ENCODE assay signal across 8 mouse cellular contexts in the genomic region with DNA sequence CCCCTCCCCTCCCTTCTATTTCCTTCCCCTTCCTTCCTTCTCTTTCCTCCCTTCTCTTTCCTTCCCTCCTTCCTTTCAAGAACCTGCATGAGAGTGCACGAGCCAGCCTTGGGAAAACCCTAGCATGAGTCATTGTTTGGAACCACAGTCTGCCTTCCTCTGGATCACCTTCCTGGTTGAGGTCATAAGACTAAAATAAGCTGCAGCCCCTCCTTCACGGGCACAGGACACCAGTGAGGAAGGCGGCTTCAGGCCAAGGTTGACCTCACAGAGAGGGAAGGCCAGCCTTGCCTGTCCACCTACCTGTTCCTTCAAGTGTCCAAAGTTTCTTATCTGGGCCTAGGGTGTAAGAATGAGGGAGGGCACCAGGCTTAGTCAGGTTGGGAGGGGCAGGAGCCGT. TPM values are rescaled to one million over a fixed set of nuclear protein-coding genes. Genes with fewer than 3 reads are reported as not detected.
DNase-seq lines count a peak whose midpoint lies in the region; ATAC-seq and TF ChIP-seq lines count a peak whose summit lies in the region.

No protein-coding gene starts in this region.

- TF ChIP-seq CTCF in G1E (IDR thresholded peaks at IDR 0.05; ENCODE audit: low read depth, low read length) = no peak

- peak overlapping the region; percentile 93 for H3K27ac ChIP-seq in heart, embryonic 12.5 days (ENCODE audit: poor library complexity, severe bottlenecking)
- H3K27ac ChIP-seq in hindbrain, embryonic 13.5 days = no peak overlapping the region

- 7% methylated on average over 4 of the region's 4 CpGs for WGBS in heart, embryonic 12.5 days
- 11% methylated on average over 4 of the region's 4 CpGs for WGBS in large intestine, adult 2 months
- WGBS in hindbrain, embryonic 13.5 days = 65% methylated on average over 4 of the region's 4 CpGs

- no peak for DNase-seq in G1E (ENCODE audit: low spot score)
- peak; percentile 59 to 67 for DNase-seq in cerebellum, adult 18-20 months
- peak; percentile 56 for DNase-seq in large intestine, adult 2 months (ENCODE audit: low read depth, low spot score)
- DNase-seq in ovary, postnatal 14 days (ENCODE audit: low spot score) = peak; percentile 51
- no peak for DNase-seq in right cerebral cortex, postnatal 4 days
- DNase-seq in neural tube, embryonic 10.5 days (ENCODE audit: extremely low spot score, low spot score) = no peak

- H3K4me3 ChIP-seq in G1E (ENCODE audit: low read depth, low read length) = peak overlapping the region; percentile 35; the same call in 1 of the 2 replicates
- H3K4me3 ChIP-seq in heart, embryonic 12.5 days = no peak overlapping the region
- no peak overlapping the region for H3K4me3 ChIP-seq in hindbrain, embryonic 13.5 days

- H3K4me1 ChIP-seq in G1E (ENCODE audit: insufficient read depth, low read depth, low read length) = peaks cover 16% of the 10 kb centered on the region
- H3K4me1 ChIP-seq in heart, embryonic 12.5 days (replicated peaks) = peaks cover 48% of the 10 kb centered on the region
- no peaks in the 10 kb centered on the region for H3K4me1 ChIP-seq in hindbrain, embryonic 13.5 days (replicated peaks)

- H3K27me3 ChIP-seq in G1E (ENCODE audit: insufficient read depth, low read length) = no peaks in the 10 kb centered on the region
- no peaks in the 10 kb centered on the region for H3K27me3 ChIP-seq in heart, embryonic 12.5 days (replicated peaks)
- H3K27me3 ChIP-seq in hindbrain, embryonic 13.5 days = no peaks in the 10 kb centered on the region

- ATAC-seq in G1E (ENCODE audit: extremely low read depth, insufficient number of reproducible peaks, low FRiP score, poor library complexity, severe bottlenecking) = no peak
- peak; percentile 84 for ATAC-seq in heart, embryonic 12.5 days (ENCODE audit: insufficient number of reproducible peaks, low FRiP score)
- ATAC-seq in hindbrain, embryonic 13.5 days (ENCODE audit: low FRiP score) = no peak

- H3K36me3 ChIP-seq in G1E (replicated peaks) = peaks cover 57% of the 10 kb centered on the region
- H3K36me3 ChIP-seq in heart, embryonic 12.5 days = peaks cover 25% of the 10 kb centered on the region
- H3K36me3 ChIP-seq in hindbrain, embryonic 13.5 days = no peaks in the 10 kb centered on the region

- H3K9ac ChIP-seq in heart, embryonic 12.5 days = peak overlapping the region; percentile 57
- no peak overlapping the region for H3K9ac ChIP-seq in hindbrain, embryonic 13.5 days

- peak overlapping the region; percentile 53 for H3K4me2 ChIP-seq in heart, embryonic 12.5 days
- H3K4me2 ChIP-seq in hindbrain, embryonic 13.5 days = no peak overlapping the region

- H3K9me3 ChIP-seq in G1E (replicated peaks) = no peaks in the 10 kb centered on the region
- H3K9me3 ChIP-seq in heart, embryonic 12.5 days (replicated peaks) = no peaks in the 10 kb centered on the region
- no peaks in the 10 kb centered on the region for H3K9me3 ChIP-seq in hindbrain, embryonic 13.5 days

RNA-seq across cellular contexts. Expression of a gene that starts 36.6 kb away (rescaled TPM):
- total RNA-seq in G1E (2014; fragmentation: Nextera tagmentation) (19.6 and 30.3 TPM in 2 replicates), G1E (2017) (19.0 and 23.7 TPM in 2 replicates)
- polyA plus RNA-seq in G1E (2012) = 2.0 and 2.9 TPM in 2 replicates
- 42.2 and 43.7 TPM in 2 replicates for polyA plus RNA-seq in heart, embryonic 12.5 days (2016; fragmentation: Nextera tagmentation; extraction: Ambion mirVana)
- polyA plus RNA-seq in large intestine, adult 2 months (2012; rRNA removed) = 4.8 and 6.1 TPM in 2 replicates
- polyA plus RNA-seq in hindbrain, embryonic 13.5 days (2015; fragmentation: Nextera tagmentation; extraction: Ambion mirVana) = 5.5 and 5.6 TPM in 2 replicates

Comparison
In these comparisons a context has a peak if more than half of its experiments do, and no peak if none do; other contexts are left out.
1. DNase-seq: peak in cerebellum, adult 18-20 months (2 of 2), large intestine, adult 2 months (single experiment) and ovary, postnatal 14 days (single experiment); none in G1E (single experiment), right cerebral cortex, postnatal 4 days (single experiment) and neural tube, embryonic 10.5 days (single experiment).